Mouse (Mus musculus) large intestine, adult 2 months (tissue): ENCODE data around the gene Crebl2. TPM values are rescaled to one million over a fixed set of nuclear protein-coding genes. Genes with fewer than 3 reads are reported as not detected.

Experiments used
- DNase-seq: peaks from one replicate; pipeline ENCODE4 v3.0.0-alpha.2; 2012; ENCODE audit warnings: low read depth, low spot score
- WGBS: fragments of 180-500 bp; shearing (Covaris S2); methylation state at CpG from one replicate; pipeline ENCODE4 v1.1.7; 2018; 5-methylcytosine and 5-hydroxymethylcytosine counted together
- polyA plus RNA-seq: library from polyadenylated mRNA; depleted of rRNA; stranded (reverse); fragments of >200 nt; gene quantifications from 2 replicates; pipeline ENCODE4 v1.2.3, GENCODE M21; 2012; rRNA removed

The Crebl2 gene
- 5.1 and 8.1 TPM in 2 replicates for polyA plus RNA-seq

GRCm38 (mm10) chr6:134829786-134830700, at the start of gene Crebl2:
Gene Crebl2, plus strand, starts transcription at chr6:134830154.
- peak; percentile 85 for DNase-seq
- under 1% methylated on average over 58 of the region's 58 CpGs for WGBS

GRCm38 (mm10) chr6:134781494-134781913, 48.5 kb upstream of the Crebl2 start:
- no peak for DNase-seq
- 92% methylated on average over 7 of the region's 7 CpGs for WGBS

DNA sequence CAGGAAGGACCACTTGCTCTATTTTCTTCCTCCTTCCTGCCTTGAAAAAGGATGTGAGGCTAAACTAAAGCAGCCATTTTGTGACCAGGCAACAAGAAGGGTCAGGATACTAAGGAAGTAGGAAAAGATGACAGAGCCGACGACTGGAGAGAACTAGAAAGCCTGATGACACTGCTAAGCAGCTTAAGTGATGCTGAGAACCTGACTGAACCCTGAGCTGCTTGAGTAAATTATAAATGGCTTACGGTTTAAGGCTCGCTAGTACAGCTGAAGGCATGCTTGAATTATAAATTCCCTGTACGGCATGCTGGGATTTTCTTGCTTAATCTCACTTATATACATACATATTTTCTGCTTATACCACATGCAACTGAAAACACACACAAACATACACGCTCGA, 47.1 kb upstream of the Crebl2 start:
- no peak for DNase-seq
- 96% methylated on average over 7 of the region's 7 CpGs for WGBS

DNA sequence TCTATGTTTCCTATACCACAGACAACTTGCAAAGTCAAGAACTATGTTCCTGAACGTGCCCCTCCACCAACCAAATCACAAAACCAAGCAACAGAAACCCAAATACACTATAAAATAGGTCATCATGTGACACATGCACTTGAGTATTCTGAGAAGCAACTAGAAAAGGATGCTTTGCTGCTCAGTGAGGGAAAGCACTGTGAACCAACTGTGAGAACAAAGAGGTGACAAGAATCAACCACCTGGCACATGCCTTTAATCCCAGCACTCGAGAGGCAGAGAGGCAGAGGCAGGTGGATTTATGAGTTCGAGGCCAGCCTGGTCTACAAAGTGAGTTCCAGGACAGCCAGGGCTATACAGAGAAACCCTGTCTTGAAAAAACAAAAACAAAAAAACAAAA, 43.5 kb upstream of the Crebl2 start:
- 59% methylated on average over 3 of the region's 3 CpGs for WGBS
- no peak for DNase-seq

GRCm38 (mm10) chr6:134789100-134789499, 40.9 kb upstream of the Crebl2 start:
- 93% methylated on average over 6 of the region's 6 CpGs for WGBS

DNA sequence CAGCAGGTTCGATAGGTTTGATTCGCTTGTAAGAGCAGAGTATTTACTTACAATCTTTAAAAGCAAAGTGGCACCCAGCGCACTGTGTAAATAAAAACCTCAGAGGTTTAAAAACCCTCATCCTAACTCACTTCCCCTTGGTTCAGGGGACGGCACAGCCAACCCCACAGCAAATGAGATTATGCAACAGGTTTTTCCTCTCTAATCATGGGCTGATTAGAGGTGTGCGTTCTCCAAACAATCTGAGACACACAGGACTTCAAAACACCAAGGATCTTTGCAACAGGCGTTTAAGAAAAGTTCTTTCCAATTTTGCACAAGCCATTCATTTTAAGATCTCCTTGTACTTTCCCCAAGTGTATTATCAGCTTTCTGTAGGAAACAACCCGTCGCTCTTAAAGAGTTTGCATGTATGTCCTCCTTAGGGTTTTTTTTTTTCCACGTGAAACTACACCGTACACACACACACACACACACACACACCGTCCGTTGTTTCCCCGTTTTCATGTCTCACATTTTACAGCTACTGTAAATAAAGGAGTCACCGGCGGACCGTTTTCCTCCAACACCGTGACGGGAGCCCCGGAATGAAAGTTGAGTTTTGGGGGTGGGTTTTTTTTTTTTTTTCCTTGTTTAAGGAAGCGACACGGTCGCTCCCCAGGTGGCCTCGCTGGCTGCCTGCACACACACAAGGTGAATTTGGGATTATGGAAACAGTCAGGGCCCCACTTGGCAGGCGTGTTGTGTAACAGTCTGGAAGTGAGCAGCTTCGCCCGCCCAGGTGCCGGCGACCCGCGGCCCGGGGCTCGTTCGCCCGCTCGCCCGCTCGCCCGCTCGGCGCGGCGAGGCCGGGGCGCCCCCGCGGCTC, 38.5 kb upstream of the Crebl2 start:
- 5% methylated on average over 45 of the region's 46 CpGs for WGBS
- DNase-seq: no peak

More at GRCm38 (mm10) chr6:134789100-134789499, 40.9 kb upstream of the Crebl2 start:
- DNase-seq: no peak

GRCm38 (mm10) chr6:134792141-134793045, 37.6 kb upstream of the Crebl2 start, which contains the start of gene Dusp16:
Gene Dusp16, minus strand, starts transcription at chr6:134792625.
- DNase-seq: peak; percentile 95
- under 1% methylated on average over 107 of the region's 108 CpGs for WGBS

DNA sequence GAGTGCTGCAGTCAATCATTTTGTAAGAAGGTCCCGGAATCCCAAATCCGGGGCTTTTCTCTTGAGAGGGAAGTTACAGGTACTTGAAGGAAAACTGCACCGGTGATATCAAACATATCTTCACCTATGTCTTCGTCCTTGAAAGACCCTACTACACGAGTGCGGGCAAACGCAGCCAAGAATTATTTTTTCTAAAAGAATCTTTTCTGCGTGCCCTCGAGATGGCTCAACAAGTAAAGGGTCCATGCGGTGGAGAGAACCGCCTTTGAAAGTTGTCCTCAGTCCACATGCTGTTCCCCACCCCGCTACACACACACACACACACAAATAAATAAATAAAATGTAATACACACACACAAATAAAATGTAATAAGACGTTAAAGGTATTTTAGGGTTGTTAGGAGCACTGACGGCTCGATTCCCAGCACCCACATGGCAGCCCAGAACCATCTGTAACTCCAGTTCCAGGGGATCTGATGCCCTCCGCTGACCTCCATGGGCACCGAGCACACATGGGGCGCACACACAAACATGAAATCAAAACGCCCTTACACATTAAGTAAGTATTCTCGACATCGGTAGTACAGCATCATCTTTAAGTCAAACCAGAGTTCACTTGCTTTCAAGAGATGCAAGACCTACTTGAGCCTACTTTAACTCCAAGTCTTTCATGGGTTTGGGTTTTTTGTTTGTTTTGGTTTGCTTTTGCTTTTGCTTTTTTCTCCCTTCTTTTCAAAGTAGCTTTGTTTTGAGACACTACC, 36.7 kb upstream of the Crebl2 start:
- 65% methylated on average over 21 of the region's 21 CpGs for WGBS
- DNase-seq: no peak

- WGBS: 11% methylated on average over 21 of the region's 21 CpGs
- DNase-seq: no peak
Measured at GRCm38 (mm10) chr6:134793911-134794520, 35.9 kb upstream of the Crebl2 start.

- 80% methylated on average over 10 of the region's 10 CpGs for WGBS
- DNase-seq: no peak
Measured at GRCm38 (mm10) chr6:134796297-134796696, 33.7 kb upstream of the Crebl2 start.

DNA sequence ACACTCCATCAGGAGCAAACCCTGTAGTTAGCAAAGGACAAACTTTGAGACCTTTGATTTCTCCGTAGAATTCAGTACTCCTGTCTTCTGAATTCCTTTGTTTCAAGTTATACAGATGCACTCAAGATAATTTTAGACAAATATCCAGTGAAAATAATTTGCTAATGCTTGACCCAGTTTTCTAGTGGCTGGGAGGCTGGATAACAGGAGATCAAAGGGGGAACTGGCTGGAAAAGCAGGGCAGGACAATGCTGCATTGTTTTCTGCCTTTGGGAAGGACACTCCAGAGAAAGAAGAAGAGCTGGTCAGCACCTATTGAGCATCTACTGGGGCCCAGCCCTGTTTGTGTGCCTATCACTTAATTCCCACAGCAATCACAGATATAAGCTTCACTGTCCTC, 28.5 kb upstream of the Crebl2 start:
- no peak for DNase-seq
- WGBS: 70% methylated on average over 1 of the region's 1 CpGs

DNA sequence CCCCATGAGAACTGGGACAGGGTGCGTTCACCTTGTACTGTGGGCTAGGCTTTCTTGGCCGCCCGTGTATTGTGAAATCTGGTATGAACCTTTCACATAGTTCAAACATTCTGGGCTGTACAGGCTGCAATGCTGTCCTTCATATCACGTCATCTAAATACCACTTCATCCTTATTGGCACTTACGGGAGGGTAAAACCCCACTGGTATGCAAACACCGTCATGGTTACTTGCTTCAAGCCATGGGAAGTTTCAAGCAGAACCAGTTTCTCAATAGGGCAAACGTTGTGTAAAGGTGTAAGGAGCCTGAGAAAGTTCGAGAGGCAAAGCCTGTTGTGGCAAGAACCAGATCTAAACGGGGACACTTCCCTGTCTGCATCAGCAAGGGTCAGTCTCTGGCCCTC, 27.3 kb upstream of the Crebl2 start:
- DNase-seq: no peak
- 28% methylated on average over 9 of the region's 9 CpGs for WGBS

- DNase-seq: no peak
- WGBS: 44% methylated on average over 5 of the region's 5 CpGs
Measured at GRCm38 (mm10) chr6:134804736-134805277, 25.1 kb upstream of the Crebl2 start.

DNA sequence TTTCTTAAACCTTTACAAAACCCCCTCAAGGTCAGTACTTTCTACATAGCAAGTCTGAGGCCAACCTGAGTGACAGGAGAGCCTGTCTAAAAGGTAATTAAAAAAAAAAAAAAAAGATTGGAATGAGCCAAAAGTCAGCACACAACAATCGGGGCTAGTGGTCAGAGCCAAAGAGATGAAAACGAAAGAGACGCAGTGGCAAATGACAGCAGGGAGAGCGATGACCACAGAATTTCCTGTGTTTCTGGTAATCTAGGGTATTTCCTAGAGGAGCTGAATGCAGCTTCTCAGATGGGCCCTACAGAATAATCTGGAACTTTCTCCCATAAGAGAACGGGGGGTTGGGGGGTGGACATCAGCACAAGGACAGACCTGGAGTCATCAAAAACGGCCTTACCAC, 23.8 kb upstream of the Crebl2 start:
- DNase-seq: no peak
- WGBS: 89% methylated on average over 6 of the region's 6 CpGs

- DNase-seq: no peak
- 62% methylated on average over 2 of the region's 2 CpGs for WGBS
Measured at GRCm38 (mm10) chr6:134807091-134807490, 22.9 kb upstream of the Crebl2 start.

GRCm38 (mm10) chr6:134807794-134808193, 22.2 kb upstream of the Crebl2 start:
- 93% methylated on average over 11 of the region's 11 CpGs for WGBS
- DNase-seq: no peak

DNA sequence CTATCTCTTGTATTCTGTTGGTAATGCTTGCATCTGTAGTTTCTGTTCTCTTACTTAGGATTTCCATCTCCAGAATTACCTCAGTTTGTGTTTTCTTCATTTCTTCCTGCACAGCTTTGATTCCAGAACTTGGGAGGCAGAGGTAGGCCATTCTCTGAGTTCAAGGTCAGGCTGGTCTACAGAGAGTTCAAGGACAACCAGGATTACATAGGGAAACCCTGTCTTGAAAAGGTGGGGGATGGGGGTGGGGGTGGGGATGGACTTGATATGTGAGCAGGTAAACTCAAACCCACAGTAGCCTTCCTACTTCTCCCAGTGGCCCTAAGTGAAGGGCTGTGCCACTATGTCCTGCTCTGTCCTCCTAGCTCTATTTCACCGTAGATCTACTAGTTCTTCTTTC, 16.9 kb upstream of the Crebl2 start:
- 85% methylated on average over 1 of the region's 1 CpGs for WGBS
- DNase-seq: no peak
